Mouse (Mus musculus) naive thymus-derived CD4-positive, alpha-beta T cell, adult 2 months (primary cell): ENCODE data around the gene Sidt1.

Experiments used
- DNase-seq: peaks from one replicate; pipeline ENCODE4 v3.0.0-alpha.2; 2011; ENCODE audit warnings: low read depth

Gene Sidt1

DNA sequence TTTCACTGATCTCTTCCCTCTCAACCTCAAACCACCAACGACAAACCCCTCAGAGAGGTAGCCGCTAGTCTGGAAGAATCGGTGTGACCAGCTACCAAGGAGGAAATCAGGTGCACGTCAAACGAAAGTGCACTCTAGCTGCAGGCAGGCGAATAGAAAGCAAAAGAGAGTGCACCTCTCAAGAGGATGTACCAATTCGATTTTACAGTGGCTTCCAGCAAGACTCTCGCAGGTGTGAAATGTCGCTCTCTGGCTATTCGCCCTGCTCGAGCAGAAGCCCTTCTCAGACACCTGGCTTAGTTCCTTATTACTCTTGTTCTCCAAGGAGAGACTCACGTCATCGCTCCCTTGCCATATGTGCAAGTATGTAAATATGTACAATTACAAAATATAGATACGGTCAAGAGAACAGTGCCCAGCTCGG, at the start of gene Sidt1:
Gene Sidt1 (minus strand): TSS at position 336 of the 424 bp plus-strand sequence.
- DNase-seq: peak; percentile 84

DNA sequence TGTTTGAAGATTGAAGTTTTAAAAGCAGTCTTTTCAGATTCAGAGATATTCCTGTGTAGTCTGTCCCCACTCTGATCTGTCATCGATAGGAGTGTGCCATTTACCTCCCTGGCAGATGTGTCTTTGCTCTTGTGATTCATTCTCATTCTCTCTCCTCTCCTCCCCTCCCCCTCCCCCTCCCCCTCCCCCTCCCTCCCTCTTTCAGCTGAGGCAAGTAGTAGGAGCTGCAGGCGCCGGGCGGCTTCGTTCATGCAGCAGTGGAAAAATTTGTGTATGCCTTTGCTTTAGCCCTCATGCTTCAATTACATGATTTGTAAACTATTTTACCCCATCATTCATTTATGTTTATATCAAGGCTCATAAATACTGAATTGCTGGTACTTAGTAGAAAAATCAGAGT, 48.6 kb upstream of the Sidt1 start:
- DNase-seq: no peak

DNA sequence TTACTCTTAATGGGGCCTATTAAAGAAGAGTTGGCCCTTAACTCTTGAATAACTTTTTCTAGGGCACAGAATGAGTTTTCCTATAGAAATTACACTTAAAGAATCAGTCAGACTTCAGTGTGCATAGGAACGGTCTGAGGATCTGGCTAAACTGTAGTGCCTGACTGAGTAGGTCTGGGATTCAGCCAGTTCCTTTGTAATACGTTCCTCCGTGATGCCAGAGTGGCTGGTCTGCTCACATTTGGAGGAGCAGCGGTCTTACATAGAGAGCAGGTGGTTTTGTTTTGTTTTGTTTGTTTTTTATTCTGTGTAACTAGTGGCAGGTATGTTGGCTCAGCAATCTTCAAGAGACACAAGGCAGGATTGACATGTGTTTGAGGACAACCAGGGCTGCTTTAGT, 47.0 kb upstream of the Sidt1 start:
- no peak for DNase-seq

DNA sequence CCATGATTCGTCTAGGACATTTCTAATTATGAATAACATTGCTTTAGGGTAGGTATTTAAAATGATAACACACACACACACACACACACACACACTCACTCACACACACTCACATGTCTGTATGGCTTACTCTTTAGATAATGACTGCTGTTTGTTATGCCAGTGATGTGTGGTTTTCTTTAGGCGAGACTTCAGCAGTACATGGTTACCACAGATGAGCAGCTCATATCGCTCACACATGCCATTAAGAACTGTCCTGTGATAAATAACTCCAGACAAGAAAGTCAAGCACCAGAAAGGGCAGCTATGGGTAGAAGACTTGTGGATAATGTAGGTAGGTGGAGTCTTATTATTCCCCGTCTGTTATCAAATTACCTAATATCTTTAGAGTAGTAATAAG, 42.5 kb upstream of the Sidt1 start:
- no peak for DNase-seq

DNA sequence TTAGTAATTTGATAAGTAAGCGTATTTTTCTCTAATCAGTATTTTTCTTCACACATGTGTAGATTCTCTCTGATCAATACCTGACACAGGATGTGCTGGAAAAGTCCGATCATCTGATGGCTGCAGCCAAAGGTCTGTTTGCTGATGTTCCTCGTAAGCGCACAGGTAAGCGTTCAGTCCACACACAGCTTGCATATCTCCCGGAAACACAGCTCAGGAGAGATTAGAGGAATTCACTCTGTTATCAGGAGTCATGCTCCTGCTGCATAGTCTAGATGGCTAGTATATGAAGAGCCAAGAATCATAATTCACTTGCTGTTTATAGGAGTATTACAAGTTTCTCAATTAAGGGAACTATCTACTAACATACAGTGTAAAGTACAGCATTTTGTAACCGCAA, 32.5 kb upstream of the Sidt1 start:
- DNase-seq: no peak

DNA sequence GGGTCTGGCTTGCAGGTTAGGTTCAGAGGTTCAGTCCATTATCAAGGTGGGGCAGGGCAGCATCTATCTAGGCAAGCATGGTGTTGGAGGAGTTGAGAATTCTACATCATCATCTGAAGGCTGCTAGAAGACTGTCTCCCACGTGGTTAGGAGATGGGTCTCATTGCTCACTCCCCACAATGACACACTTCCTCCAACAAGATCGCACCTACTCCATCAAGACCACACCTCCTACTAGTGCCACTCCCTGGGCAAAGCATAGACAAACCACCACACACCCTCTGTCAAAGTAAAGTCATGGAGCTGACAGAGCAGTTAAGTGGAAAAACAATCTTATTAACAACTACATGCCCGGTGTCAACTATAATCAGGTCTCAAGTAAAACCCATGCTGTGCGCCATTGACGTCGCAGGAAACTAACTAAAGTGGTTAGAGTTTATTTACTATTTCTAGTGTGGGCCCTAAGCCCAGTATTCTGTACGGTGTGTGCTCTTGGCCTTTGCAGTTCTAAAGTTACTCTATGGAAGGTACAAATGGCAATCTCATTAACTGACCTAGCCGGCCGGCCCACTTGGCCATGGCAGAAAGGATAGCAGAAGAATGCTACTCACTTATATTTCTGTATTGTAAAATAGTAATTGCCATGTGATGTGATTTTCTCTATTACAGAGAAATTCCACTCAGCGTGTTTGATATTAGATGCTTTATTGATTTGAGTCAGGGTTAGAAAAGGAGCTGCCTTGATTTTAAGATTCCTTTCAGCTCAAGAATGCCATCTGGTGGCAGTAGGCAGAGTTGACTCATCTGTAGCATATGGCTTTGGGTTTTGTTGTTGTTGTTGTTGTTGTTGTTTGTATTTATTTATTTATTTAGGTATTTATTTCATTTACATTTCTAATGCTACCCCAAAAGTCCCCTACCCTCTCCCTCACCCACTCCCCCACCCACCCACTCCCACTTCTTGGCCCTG, 29.2 kb upstream of the Sidt1 start:
- peak; percentile 78 for DNase-seq

DNA sequence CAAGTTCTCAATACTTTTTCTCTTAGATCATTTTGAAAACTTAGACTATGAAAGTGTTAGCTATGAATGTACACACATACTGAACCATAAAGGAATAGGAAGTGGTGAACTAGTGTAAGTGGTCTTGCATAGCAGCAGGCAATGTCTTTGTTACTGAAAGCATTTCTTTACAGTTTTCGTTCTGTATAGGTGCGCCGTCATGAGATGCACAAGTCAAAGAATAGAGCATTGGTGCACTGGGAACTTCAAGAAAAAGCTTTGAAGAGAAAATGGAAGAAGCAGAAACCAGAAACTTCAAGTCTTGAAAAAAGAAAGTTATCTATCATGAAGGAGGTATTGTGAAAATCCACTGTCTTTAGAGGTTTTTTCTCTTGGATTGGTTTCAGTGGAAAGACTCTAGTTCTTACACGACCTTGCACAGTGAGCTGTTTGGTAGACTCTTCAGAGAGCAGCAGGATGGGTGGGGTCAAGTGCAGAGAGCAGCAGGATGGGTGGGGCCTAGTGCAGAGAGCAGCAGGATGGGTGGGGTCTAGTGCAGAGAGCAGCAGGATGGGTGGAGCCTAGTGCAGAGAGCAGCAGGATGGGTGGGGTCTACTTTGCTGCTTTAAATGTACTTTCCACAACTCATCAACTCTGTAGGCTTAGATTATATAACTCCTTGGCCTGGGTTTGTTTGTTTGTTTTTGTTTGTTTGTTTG, 24.7 kb upstream of the Sidt1 start:
- DNase-seq: peak; percentile 92

DNA sequence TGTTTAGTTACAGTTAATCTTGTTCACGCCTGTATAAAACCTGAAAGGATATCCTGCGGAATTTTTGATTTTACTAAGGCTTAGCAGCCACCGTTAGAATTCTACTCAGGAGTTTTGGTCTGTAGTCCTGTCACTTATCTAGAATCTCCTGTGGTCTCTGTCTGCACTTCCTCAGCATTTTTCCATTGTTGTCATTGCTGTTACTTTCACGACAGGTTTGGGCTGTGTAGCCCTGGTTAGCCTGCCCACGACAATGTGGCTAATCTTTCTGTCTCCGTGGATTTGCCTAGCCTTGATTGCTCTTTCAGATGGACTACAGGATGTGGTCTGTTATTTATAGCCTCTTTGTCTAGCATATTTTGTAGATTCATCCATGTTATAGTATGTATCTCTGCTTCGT, 23.3 kb upstream of the Sidt1 start:
- DNase-seq: peak; percentile 47

DNA sequence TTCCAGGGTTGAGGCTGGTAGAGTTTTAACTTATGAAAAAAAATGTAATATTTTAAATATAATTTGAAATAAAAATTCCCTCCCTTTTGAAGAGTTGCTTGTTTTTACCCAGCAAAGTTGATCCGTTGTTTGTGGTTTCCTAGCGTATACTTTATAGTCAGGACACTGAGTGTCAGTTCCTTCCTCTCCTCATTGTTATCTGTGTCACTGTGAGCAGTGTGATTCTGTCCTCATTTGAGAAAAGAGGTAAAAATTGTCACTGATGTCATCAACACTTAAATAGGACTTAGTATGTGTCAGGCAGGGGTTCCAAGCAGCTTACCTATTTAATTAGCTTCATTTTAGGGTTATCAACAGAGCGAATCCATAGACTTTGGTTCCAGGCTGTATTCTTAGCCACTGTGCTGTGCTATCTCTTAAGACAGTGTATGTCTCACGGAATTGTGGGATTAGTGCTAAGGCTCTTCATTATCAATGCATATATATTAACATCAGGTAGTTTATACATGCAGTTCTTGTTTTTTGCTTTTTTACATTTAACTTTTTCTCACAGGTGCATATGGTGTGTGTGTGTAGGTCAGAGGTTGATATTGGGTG, 16.9 kb upstream of the Sidt1 start:
- DNase-seq: peak; percentile 54

DNA sequence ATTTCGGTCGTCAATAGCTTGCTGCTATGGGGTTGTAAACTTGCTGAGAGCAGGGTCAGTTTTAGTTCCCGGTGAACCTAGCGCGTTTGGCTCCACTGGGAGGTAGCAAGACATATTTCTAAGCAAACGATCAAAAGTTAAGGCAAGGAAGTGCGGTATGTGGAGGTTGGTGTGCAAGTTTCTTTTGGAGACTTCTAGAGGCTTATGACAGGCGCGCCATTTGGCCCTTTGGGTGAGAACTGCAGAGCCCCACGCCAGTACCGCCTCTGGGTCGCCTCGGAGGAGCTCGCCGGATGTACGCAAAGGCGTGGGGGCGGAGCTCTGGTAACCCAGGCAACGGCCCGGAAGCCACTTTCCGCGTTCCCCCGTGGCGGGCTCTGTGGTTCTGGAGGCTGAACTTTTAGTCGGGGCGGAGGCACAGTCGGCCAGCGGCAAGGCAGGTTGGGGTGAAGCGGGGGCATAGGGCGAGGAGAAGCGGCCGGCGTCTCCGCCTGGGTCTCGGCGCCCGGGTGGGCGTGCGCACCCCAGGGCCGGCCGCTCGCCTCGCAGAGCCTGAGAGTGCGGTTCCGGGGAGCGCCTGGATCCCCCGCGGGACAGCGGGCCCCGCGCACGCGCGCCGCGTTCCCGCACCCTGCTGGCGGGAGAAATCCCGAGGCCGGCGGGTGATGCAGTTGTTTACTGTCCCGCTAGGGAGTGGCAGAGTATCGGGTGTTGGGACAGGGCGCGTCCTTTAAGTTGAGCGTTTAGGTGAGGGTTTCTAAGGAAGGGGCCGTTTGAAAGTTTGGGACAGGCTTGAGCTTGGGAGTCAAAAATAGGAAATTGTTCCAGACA, 14.3 kb upstream of the Sidt1 start, which contains the start of gene Spice1:
Gene Spice1 (plus strand): TSS at position 51 of the 831 bp plus-strand sequence.
- peak; percentile 97 for DNase-seq

DNA sequence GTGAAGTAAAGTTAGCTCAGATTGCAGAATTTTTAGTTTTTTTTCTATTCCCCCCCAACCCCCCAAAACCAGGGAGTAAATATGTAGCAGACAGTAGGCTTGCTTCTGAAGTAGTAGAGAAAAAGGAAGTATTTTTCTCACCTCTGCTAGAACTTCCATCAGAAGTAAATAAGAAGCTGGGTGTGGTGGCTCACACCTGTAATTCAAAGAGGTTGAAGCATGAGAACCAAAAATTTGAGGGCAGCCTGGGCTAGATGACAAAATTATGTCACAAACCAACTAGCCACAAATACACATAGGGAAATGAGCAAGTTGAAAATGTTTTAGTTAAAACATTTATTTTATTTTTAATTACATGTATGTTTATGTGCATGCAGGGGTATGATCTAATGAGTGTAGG, 4.5 kb upstream of the Sidt1 start:
- DNase-seq: peak; percentile 28

DNA sequence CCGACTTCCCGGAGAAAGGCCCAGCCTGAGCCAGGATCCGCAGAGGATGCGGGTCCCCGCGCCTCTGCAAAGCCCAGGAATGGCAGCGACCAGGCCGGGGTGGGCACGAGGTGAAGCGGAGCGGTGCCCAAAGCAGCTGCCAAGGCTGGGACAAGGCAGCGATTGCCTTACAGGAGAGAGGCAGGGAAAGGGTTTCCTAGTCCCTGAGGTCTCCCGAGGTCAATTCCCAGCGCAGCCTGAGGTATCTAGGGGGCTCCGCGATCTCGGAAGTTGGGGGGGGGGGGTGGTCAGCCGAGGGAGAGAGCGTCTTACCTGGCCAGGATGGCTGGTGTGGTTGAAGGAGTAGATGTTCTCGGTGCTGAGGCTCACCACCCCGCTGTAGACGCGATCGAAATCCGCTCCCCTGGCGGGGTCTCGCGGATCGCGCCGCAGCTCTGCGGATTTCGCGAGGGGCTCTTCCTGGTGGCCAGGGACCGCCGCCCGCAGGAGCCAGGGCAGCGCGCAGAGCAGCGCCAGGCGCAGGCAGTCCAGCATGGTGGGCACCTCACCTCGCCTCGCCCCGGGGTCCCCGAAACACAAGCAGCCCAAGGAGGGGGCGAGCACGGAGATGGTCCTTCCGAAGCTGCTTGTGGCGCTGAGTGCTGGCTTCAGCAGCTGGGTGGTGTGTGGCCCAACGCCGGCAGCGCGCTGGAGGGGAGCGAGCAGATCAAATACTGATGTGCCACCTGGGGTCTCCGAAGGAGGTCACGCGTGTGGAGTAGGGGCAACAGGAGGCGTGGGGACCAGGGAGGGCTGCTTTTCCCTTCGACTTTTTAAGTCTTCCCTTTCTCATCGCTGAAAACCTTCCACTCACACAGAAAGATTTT, 768 bp downstream of the Sidt1 start:
- peak; percentile 60 for DNase-seq

DNA sequence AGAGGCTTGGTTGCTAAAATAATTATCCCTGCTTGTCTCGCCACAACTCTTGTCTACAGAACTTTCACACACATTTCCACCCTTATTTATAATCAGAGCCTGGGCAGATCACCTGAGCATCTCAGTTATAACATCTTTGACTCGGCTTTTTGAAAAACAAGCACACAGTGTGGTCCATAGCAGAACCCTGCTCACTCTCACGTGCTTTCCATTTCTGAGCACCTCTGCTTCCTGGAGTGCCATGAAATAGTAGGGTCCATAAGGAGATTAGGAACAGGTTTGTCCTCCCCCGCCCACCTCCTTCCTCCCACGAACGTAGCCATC, 1.4 kb downstream of the Sidt1 start:
- no peak for DNase-seq

DNA sequence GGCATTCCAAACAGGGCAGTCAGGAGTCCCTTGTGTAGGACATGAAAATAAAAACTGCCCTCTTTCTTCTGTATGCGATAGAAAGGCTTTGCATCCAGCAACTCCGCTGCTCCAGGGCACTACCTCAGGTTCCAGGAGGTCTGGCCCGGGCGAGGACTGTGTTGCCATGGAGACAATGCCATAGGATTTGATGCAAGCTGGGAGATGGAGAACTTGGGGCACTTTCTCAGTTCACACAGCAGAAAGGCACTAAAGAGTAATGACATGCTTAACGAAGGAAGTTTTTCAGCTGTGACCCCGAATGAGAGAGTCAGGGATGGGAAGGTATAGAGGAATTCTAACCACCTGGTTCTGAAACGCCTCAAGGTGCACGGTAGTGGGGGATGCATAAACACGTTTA, 1.8 kb downstream of the Sidt1 start:
- no peak for DNase-seq

DNA sequence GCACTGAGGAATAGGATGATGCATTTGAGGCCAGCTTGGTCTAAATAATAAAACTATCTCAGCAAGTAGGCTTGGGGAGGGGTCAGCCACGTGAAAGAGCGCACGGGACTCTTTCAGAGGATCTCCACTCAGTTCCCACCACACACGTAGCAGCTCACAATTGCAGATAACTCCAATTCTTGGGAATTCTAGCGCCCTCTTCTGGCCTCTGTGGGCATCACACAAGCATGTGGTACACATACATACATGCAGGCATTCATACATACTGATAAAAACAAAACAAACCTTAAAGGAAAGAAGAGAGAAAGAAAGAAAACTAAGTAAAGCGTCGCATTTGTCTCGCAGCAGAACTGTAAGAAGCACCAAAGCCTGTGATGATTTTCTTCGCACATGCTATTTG, 2.3 kb downstream of the Sidt1 start:
- DNase-seq: peak; percentile 38

DNA sequence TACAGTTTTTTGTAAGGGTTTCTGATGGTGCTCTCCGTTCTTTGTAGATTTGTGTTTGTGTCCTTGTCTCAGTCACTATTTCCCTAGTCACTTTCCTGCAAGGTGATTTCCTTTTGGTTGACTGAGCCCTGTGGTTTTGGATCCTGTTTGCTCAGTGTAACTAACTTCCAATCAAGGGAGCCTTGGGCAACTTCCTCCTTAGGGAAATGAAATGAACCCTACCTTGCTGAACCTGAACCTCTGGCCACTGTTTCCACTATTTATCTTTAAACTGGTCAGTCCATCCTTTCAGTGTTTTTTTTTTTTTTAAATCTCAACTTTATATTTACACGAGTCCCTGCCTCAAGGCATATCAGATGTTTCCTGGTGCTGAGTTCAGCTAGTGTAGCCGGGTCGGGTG, 4.4 kb downstream of the Sidt1 start:
- DNase-seq: no peak

DNA sequence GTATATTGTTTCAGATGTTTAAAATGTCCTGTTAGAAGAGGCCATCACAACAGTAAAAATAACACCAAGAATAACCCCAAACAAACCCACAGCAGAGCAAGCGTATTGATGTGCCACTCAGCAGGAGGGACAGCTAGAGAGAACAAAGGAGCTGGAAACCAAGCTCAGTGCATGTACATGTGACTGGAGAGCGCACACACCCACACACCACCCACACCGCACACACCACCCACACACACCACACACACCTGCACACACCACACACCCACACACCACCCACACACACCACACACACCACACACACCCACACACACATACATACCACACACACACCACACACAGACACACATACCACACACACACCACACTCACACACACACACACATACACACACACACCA, 12.8 kb downstream of the Sidt1 start:
- DNase-seq: peak; percentile 54

DNA sequence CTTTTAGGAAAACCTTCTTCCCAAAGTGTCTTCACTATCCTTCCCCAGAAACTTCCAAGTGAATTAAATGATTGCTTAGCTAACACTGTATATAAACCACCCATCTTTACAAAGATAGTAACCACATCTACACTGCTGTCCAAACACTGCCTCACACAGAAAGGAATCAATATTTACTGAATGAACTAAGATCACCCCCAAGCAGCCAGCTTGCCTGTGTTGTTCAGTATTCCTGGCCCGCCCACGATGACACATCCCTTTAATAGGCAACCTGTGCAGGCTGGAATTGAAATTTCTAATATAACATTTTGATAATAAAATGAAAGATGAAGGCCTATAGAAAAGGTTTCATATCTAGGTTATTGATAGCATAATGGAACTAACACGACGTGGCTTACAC, 16.6 kb downstream of the Sidt1 start:
- no peak for DNase-seq

DNA sequence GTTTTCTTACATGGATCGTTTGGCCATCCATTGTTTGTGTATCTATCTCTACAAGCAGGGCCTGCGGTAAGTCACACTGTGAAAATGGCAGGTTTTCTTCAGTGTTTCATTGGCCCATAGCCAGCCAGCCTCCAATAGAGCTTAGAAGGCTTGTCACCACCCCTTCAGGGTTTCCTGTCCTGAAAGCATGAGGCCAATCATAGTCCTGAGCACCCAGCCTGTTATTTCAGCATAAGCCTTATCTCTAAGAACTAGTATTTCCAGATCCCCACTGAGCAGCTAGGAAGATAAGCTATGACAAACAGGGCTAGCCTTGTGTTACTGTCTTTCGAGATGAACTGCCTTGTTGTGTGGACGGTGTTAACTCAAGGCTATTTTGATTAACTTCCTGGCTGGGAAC, 19.6 kb downstream of the Sidt1 start:
- DNase-seq: peak; percentile 30

DNA sequence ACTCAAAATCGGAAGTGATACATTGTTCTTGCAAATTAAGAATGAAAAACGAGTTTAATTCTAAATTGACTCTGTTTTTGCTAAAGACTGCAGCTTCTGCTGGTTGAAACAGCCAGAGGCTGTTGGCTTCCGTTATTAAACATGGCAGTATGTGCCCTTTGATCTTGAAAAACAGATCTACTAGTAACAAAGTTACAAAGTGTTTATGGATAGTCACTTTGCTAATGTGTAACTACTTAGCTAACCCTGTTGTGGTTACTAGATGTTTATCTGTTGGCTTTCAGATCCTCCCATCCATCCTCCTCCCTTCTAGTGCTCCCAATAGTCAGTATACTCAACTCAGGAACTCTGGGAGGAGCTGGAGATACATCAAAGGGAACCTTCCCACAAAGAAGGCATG, 27.4 kb downstream of the Sidt1 start:
- no peak for DNase-seq

DNA sequence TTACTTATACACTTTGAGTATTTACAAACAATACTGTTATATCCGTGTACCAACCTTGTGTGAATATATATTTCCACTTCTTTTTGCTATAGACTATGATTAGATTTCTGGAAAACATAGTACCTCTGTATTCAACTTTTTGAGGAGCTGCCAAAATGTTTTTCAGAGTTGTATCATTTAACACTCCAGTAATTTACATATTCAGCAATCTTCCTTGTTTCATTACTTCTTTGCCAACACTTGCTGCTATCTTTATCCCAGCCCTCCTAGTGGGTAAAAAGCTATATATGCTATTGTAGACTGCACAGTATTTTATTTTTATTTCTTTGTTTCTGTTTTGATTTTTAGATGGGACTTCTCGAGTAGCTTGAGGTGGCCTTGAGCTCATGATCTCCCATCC, 29.2 kb downstream of the Sidt1 start:
- DNase-seq: no peak
